Comparison of ENCODE assay signal across 9 mouse cellular contexts in the genomic region with DNA sequence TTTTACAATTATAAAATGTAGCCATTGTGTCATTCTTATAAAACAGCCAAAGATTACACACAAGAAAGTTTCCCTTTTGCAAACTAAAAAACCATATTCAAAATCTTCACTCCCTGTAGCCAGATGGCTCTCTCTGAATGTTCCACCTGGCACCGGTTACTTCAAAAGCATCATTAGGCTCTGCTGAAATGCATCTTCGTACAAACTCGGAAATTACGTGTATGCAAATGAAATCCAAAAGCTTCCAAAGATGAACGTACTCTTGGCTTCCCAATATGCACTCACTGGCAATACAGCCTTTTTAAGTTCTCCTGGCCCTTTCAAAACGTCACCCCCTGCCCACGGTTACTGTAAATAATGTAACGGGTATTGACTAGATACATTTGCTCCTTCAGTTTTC. TPM values are rescaled to one million over a fixed set of nuclear protein-coding genes. Genes with fewer than 3 reads are reported as not detected.
DNase-seq lines count a peak whose midpoint lies in the region; ATAC-seq and TF ChIP-seq lines count a peak whose summit lies in the region.
"Had no signal": no experiment of that assay in that cellular context is flagged by ENCODE, and none has a peak within 500 bp of the region (broad histone marks: within the 10 kb centered on the region; RNA-seq: fewer than 3 reads in every experiment).

No protein-coding gene starts in this region.

- TF ChIP-seq CTCF in E14TG2a.4 (conservative IDR thresholded peaks at IDR 0.05; ENCODE audit: low read length): no peak
- no peak for TF ChIP-seq CTCF in embryonic fibroblast, embryonic 13.5 days (IDR thresholded peaks at IDR 0.05; ENCODE audit: borderline replicate concordance, insufficient read depth, low read length)

- TF ChIP-seq POLR2A in embryonic fibroblast, embryonic 13.5 days (IDR thresholded peaks at IDR 0.05; ENCODE audit: low read depth, low read length): no peak

- no peaks in the 10 kb centered on the region for H3K36me3 ChIP-seq in heart, embryonic 11.5 days (ENCODE audit: control insufficient read depth, insufficient read depth, low read length)
- H3K36me3 ChIP-seq in E14TG2a.4 (ENCODE audit: insufficient read depth, low read length): peaks cover 4% of the 10 kb centered on the region; the same call in 1 of the 2 replicates
- H3K36me3 ChIP-seq in liver, embryonic 13.5 days: 0 out of 2 replicates have a peak, but pooled peaks cover 3% of the 10 kb centered on the region

- 39% methylated on average over 8 of the region's 8 CpGs for WGBS in heart, embryonic 11.5 days (ENCODE audit: insufficient replicate concordance)
- WGBS in liver, embryonic 13.5 days (ENCODE audit: insufficient replicate concordance): 38% methylated on average over 8 of the region's 8 CpGs

- no peaks in the 10 kb centered on the region for H3K27me3 ChIP-seq in heart, embryonic 11.5 days (ENCODE audit: control insufficient read depth, insufficient read depth, low read length)
- no peaks in the 10 kb centered on the region for H3K27me3 ChIP-seq in E14TG2a.4 (ENCODE audit: insufficient read depth, low read length)
- H3K27me3 ChIP-seq in liver, embryonic 13.5 days: no peaks in the 10 kb centered on the region
- H3K27me3 ChIP-seq: Patski had no signal

- H3K4me3 ChIP-seq in heart, embryonic 11.5 days (ENCODE audit: low read depth, low read length): peak overlapping the region; percentile 81
- H3K4me3 ChIP-seq in E14TG2a.4 (replicated peaks; ENCODE audit: low read length): peak overlapping the region; percentile 91
- peak overlapping the region; percentile 75 for H3K4me3 ChIP-seq in embryonic fibroblast, embryonic 13.5 days (ENCODE audit: insufficient read depth, low read length)
- H3K4me3 ChIP-seq in liver, embryonic 13.5 days (replicated peaks): peak overlapping the region; percentile 81

- H3K4me1 ChIP-seq in heart, embryonic 11.5 days (ENCODE audit: control insufficient read depth, insufficient read depth, low read length): peaks cover 12% of the 10 kb centered on the region
- peaks cover 41% of the 10 kb centered on the region for H3K4me1 ChIP-seq in E14TG2a.4 (replicated peaks; ENCODE audit: low read depth, low read length)
- H3K4me1 ChIP-seq in embryonic fibroblast, embryonic 13.5 days (ENCODE audit: control insufficient read depth, insufficient read depth, low read length): peaks cover 3% of the 10 kb centered on the region; the same call in 1 of the 2 replicates
- H3K4me1 ChIP-seq in liver, embryonic 13.5 days (replicated peaks): peaks cover 21% of the 10 kb centered on the region

- DNase-seq in heart, postnatal 10 days: no peak
- no peak for DNase-seq in liver, embryonic 13.5 days
- DNase-seq in layer of hippocampus, postnatal 14 days (ENCODE audit: low spot score in 2 of 2): no peak
- DNase-seq in retina, embryonic 14.5 days (ENCODE audit: low spot score): no peak

- H3K27ac ChIP-seq in heart, embryonic 11.5 days (ENCODE audit: low read depth, low read length): no peak overlapping the region
- no peak overlapping the region for H3K27ac ChIP-seq in embryonic fibroblast, embryonic 13.5 days (ENCODE audit: insufficient read depth, low read length)
- H3K27ac ChIP-seq in liver, embryonic 13.5 days: no peak overlapping the region

- no peak for ATAC-seq in heart, embryonic 11.5 days (replicated peaks; ENCODE audit: insufficient number of reproducible peaks, low FRiP score, low TSS enrichment)
- no peak for ATAC-seq in liver, embryonic 13.5 days (ENCODE audit: low read depth)
- ATAC-seq in megakaryocyte-erythroid progenitor cell, adult 5-6 weeks (replicated peaks; ENCODE audit: low FRiP score, low TSS enrichment, poor library complexity, severe bottlenecking): no peak

- no peaks in the 10 kb centered on the region for H3K9me3 ChIP-seq in heart, embryonic 11.5 days (replicated peaks; ENCODE audit: control insufficient read depth, low read length)
- no peaks in the 10 kb centered on the region for H3K9me3 ChIP-seq in E14TG2a.4 (ENCODE audit: low read length)
- H3K9me3 ChIP-seq in liver, embryonic 13.5 days (replicated peaks): no peaks in the 10 kb centered on the region

- peak overlapping the region; percentile 92 for H3K9ac ChIP-seq in heart, embryonic 11.5 days (ENCODE audit: low read depth, low read length)
- H3K9ac ChIP-seq in liver, embryonic 13.5 days: peak overlapping the region; percentile 82

- H3K4me2 ChIP-seq in heart, embryonic 11.5 days: peak overlapping the region; percentile 76
- H3K4me2 ChIP-seq in liver, embryonic 13.5 days: peak overlapping the region; percentile 87

- intact Hi-C loops in heart, postnatal 10 days (cut with DNase I): no loop called here

RNA-seq across cellular contexts. Expression of a gene that starts 0.8 kb away (rescaled TPM):
- 10.8 and 11.5 TPM in 2 replicates for polyA plus RNA-seq in heart, embryonic 11.5 days (2014; fragmentation: Nextera tagmentation; extraction: Ambion mirVana)
- total RNA-seq in heart, postnatal 10 days (2021): 10 to 100 TPM; 19.4 to 20.3 TPM
- polyA plus RNA-seq in embryonic fibroblast, embryonic 13.5 days (2011; ENCODE audit: insufficient read length, low read depth, missing spikeins): 43.1 and 44.4 TPM in 2 replicates
- polyA plus RNA-seq in liver, embryonic 13.5 days (2015; fragmentation: Nextera tagmentation; extraction: Ambion mirVana): 7.8 and 10.8 TPM in 2 replicates
- total RNA-seq in megakaryocyte-erythroid progenitor cell, adult 5-6 weeks (2014; fragmentation: Nextera tagmentation): 12.0 and 28.8 TPM in 2 replicates
- total RNA-seq in megakaryocyte-erythroid progenitor cell, adult 5-6 weeks (2017): 13.3 and 15.5 TPM in 2 replicates
- 10 to 100 TPM; 38.7 to 38.9 TPM for total RNA-seq in layer of hippocampus, postnatal 14 days (2021)

RNA-seq across cellular contexts. Expression of a gene that starts 2.9 kb away (rescaled TPM):
- polyA plus RNA-seq in heart, embryonic 11.5 days (2014; fragmentation: Nextera tagmentation; extraction: Ambion mirVana): 20.2 and 24.6 TPM in 2 replicates
- 10 to 100 TPM; 29.4 to 32.9 TPM for total RNA-seq in heart, postnatal 10 days (2021)
- polyA plus RNA-seq in embryonic fibroblast, embryonic 13.5 days (2011; ENCODE audit: insufficient read length, low read depth, missing spikeins): 36.9 and 54.8 TPM in 2 replicates
- 4.3 and 4.9 TPM in 2 replicates for polyA plus RNA-seq in liver, embryonic 13.5 days (2015; fragmentation: Nextera tagmentation; extraction: Ambion mirVana)
- 1.4 and 12.5 TPM in 2 replicates for total RNA-seq in megakaryocyte-erythroid progenitor cell, adult 5-6 weeks (2014; fragmentation: Nextera tagmentation)
- total RNA-seq in megakaryocyte-erythroid progenitor cell, adult 5-6 weeks (2017): 0.95 and 3.6 TPM in 2 replicates
- total RNA-seq in layer of hippocampus, postnatal 14 days (2021): 1 to 10 TPM; 8.3 to 9.7 TPM
